Mouse (Mus musculus): ENCODE results near the gene Saxo2.

DNA sequence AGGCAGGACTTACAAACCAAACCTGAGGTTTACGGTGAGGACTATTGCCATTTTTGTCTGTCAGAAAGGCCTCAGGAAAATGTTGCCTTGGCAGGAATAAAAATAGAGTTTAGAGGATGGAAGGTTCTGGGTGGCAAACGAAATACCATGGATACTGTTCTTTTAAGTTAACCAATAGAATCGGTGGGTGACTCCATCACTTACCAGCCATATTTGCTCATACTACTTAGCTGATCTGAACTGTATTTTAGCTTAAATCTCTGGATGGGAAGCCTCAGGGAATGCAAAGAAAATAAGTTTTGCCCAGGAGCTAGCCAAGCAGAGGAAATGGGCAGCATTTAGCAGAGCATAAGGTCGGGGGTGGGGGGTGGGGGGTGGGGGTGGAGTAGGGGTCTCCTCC, 419 bp downstream of the Saxo2 start:
- TF ChIP-seq CTCF (IDR thresholded peaks at IDR 0.05): no peak
- TF ChIP-seq POLR2A (IDR thresholded peaks at IDR 0.05; ENCODE audit: insufficient read depth, low read depth, low read length): no peak

All from heart, adult 2 months (tissue).